Mouse (Mus musculus) gastrocnemius, postnatal 4 days (tissue): ENCODE data around the gene Ccer2. TPM values are rescaled to one million over a fixed set of nuclear protein-coding genes. Genes with fewer than 3 reads are reported as not detected.

Experiments used
- DNase-seq, 2 experiments: peaks; one replicate each; pipeline ENCODE4 v3.0.0; 2021 to 2022; ENCODE audit warnings: low spot score in 2 of 2, mixed read lengths in 2 of 2
- total RNA-seq, 2 experiments: library from RNA; stranded (reverse); gene quantifications; 2 replicates each; pipeline ENCODE4 v1.2.3; 2021

Gene Ccer2
- total RNA-seq, 2 experiments from 2014 or later: not detected

DNA sequence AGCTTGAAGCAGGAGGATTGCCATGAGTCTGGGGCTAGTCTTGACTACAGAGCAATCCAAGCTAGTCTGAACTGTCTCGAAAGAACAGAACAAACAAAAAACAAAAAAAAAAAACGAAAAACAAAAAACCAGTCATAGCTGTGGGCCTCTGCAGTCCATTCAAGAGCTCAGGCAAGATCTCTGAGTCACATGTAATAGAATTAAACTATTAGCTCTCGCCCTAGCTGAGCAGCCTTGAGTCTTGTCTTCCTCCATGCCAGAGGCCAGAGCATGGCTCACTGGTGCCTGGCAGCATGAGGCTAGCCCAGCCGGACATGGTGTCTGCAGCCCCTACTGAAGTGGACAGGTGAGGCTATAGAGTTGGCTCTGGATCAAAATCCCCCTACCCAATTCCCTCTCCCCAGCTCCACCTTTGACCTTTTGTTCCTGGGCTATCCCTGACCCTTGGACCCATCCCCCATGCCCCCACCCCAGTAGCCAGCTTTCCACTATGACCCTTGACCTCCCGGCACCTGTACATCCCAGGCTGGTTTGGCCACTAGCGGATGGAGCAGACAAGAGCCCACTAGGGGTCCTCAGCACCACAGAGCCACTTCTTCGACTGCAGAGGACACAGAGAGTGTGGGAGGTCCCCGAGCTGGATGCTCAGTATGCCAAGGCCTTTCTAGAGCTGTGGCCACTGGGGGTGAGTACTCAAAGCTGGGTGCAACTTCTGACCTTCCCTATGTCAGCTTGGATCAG lies 34.3 kb downstream of the Ccer2 start:
- DNase-seq: no peak

DNA sequence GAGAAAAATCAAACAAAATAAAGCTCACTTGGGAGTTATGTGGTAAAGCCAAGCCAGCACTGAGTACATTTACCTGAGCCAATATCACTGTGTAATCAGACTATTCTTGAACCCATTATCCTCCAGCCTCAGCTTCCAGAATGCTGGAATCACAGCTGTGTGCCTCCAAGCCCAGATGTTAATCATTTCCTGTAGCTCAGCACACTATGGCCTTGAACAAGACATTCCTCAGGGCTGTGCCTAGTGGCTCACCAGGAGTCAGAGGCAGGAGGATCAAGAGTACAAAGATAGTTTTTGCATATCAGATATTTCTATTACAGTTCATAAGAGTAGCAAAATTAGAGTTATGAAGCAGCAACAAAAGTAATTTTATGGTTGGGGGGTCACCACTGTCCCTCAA lies 35.7 kb downstream of the Ccer2 start:
- DNase-seq: no peak

DNA sequence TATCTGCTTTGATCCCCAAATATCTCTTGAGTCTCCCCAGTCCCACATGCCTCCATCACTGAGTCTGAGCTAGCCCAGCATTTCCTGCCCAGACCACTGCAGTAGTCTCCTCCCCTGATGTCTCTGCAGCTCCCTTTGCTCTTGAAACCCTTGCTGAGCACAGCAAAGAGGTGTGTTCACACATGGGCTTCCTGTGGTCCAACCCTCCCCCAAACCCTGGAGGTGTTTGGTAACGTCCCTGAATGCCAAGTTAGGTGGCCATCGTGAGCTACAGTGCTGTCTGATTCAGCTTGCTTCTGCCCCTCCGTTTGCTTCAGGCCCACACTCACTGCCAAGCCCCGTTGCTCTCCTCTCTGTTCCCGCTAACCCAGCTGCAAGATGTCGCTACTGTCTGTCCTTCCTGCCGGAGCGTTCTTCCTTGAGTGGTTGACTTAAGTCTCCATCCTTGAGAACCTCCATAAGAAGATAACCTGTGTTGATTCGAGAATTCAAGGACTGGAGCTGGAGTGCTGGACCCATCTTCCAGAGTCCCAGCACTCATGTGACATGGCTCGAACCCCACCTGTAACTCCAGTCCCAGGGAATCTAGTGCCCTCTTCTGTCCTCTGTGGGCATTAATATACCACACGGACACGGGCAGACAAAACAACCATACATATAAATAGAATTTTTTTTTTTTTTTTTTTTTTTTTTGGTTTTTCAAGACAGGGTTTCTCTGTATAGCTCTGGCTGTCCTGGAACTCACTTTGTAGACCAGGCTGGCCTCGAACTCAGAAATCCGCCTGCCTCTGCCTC lies 36.6 kb downstream of the Ccer2 start:
- DNase-seq: no peak

DNA sequence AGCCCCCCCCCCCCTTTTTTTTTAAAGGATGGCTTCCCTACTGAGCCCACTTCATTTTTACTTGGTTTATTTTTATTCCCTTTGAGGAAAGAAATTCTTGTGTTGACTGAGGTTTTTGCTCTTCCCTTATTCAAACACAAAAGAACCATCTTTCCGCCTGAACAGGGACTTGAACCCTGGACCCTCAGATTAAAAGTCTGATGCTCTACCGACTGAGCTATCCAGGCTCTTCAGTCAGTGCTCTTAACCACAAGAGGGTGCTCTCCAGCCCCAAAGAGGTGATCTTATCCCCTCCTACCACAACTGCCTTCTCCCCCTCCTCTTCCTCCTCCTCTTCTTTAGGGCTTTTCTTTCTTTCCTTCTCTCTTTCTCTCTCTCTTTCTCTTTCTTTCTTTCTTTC lies 37.9 kb downstream of the Ccer2 start:
- DNase-seq: no peak

DNA sequence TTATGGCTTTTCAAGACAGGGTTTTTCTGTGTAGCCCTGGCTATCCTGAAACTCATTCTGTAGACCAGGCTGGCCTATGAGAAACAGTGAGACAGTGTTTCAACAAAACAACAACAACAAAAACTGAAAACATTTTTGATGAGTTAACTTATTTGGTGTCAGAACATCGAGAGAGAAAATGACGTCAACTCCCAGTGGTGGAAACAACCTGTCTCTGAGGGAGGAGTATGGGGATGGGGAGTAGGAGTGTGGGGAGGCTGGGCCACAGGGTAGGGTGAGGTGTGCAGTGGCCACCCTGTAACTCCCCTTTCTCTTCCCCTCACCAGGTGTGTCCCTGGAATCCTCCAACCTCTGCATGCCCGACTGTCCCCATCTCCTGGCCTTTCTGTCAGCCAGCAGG lies 38.5 kb downstream of the Ccer2 start:
- DNase-seq: no peak

DNA sequence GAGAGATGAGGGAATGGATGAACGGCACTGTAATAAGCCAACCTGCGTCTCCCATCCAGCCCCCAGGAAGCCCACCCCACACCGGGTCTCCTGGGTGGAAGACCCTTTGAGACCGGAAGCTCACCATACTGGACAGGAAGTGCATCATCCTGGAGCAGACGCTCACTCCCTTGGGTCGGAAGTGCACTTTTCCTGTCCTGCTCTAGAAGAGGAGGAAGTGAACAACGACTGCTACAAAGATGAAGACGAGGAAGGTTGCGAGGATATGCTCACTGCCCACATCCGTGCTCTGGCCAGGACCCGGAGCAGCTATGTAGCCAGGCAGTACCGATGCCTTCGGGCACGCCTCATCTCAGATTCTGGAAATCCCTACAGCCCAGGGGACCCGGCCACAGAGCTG lies 39.9 kb downstream of the Ccer2 start:
- DNase-seq: no peak

DNA sequence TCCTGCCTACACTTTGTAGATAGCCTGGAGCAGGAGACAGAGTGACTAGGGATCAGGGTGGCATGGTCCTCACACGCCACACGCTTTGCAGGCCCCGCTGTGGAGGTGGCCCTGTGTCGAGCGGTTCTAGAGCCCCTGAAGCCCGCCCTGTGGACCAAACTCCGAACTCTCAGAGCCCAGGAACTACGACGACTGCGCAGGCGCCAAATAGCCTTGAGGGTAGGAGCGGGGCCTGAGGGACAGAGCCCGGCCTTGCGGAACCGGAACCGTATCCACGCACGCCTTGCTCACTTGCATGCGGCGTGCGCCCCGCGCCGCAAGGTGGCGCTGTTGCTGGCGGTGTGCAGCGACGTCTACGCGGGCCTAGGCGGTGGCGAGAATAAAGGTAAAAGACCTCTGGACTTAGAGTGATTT lies 40.6 kb downstream of the Ccer2 start:
- DNase-seq: peak; percentile 74 to 85

DNA sequence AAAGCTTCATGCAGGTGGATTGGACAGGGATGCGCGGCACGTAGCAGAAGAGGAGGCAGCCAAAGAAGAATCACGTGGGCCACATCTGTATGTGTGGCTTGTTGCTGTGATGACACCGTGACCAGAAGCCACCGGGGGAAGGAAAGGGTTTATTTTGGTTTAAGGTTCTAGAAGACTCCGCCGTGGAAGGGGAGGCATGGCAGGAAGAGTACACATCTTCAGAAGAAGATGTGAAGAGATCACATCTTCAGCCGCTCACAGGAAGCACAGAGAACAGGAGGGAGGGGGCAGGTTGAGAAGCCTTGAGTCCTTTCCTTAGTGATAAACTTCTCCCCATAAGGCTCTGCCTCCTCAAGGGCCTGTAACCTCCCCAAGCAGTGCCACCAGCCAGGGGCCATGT lies 44.0 kb downstream of the Ccer2 start:
- DNase-seq: no peak

DNA sequence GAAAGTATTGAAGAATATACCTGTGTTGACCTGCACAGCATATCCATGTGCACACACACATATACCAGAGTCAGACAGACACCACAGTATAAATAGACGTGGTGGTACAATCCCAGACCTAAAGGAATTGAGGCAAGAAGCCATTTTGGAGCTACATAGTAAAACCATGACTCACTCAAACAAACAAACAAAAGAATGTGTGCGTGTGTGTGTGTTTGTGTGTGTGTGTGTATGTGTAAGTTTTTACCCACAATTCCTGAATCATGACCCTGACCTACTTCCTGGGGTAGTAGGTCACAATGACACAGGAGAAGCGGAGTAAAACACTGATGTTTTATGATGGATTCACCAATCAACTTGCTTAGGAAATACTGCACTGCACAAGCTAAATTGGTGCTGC lies 45.5 kb downstream of the Ccer2 start:
- DNase-seq: no peak

DNA sequence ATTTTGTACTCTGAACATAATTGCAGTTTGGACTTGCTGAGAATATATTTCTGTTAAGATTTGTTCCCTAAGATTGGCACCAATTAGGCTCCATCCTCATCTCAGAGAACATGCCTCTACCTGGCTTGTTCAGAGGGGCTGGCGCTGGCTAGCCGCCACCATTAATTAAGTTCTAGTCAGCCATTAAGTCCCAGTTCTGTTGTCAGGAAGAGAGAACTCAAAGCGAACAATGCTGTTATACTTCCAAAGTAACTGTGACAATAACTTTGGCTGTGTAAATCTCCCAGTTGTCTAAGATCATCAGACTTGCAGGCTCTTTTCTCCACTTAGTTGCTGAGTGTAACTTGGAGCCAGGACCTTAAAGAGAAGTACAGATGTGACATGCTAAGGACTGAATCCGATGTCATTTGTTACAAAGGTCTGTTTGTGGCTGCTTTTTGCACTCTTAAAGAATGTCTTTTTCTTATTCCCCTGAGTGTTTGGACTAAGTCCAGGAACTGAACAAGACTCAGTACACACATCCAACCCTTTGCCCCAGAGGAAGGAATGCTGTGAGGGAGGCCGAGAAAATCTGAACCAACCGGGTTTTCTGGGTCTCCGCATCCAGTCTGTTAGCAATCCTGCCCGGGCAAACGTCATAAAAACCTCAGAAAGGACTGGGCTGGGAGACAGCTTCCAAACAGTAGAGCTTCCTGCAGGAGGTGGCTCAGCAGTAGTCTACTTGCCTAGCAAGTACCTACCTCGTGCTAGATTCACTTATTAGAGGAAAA lies 46.1 kb downstream of the Ccer2 start:
- peak in 1 of 2 experiments; percentile 60 for DNase-seq

DNA sequence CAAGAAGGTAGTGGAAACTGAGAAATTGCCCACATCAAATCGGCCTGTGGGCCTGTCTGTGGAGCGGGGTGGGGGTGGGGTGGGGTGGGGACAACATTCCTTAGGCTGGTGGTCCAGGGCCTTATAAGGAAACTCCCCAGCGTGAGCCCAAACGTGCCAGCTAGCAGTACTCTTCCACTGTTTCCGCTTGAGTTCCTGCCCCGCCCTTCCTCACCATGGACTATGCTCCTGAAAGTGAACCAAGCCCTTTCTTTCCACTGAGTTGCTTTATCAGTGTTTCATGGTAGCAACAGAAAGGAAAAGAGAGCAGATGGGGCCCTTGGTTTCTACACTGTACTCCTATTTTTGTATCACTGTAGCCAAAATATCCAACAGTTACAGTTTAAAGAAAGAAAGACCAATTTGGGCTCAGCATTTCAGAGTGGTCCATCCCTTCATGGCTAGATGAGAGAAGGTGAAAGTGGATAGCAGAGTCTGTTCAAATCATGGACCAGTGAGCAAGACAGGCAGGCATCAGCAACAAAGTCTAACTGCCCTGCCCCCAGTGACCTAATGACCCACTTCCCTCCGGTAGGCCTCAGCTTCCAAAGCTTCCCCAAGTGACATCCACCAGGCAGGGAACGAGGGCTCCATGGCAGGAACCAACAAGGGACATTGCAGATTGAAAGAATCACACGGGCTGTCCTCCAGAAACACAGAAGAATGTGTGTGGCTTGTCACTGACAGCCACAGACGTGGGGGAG lies 47.0 kb downstream of the Ccer2 start:
- no peak for DNase-seq

DNA sequence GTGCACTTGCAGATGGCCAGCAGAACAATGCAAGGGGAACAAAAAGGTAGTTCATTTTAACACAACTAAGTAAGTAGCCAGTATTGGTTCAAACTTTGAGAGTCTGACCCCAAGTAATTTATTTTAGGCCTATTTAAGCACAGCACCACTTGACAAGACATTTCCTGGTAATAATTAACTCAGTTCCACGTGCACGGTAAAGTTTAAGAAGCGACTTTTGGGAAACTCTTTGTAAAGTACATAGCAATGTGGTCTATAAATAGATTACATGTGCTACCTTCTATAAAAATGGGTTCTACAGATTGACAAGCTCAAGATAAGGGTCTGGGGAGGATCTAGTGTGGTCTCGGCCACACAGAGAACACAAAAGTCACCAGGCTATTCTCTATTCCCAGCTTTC lies 47.8 kb downstream of the Ccer2 start:
- no peak for DNase-seq

DNA sequence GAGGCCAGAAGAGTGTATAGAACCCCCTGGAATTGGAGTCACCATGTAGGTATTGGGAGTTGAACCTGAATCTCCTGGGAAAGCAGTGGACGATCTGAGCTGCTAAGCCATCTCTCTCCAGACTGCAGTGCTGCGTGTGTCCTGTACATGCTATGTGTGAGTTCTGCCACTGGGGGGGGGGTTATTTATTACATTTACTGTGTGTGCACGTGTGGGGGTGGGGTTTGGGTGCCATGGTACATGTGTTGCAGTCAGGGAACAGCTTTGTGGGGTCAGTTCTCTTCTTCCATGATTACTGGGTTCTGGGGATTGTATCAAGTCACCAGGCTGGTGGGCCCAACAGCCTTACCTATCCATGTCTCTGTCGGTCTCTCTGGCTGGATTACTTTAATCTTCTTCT lies 50.9 kb downstream of the Ccer2 start:
- no peak for DNase-seq

DNA sequence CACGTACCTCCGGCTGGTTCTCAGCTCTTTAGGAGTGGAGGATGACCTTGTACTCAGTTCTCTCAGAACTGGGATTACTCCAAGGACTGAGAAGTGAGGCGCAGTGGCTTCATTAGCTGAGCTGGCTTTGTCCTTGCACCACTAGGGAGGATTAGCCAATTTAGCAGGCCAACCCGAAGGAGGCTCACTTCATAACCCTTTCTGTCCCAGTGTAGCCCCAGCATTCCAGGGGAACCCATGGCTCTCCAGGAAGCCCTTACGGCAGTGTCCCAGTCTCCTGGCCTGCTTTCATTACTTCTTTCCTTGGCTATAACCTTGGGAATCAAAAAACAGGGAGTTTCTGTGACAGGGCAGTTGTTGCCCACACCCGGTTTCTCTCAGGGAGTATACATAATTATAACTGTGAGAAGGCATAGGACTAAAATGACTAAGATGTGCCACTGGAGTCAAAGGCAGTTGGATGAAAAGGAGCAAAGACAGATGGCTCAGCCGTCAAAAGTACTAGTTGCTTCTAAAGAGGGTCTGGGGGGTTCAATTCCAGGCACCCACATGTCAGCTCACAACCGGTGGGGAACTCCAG lies 51.8 kb downstream of the Ccer2 start:
- DNase-seq: no peak

DNA sequence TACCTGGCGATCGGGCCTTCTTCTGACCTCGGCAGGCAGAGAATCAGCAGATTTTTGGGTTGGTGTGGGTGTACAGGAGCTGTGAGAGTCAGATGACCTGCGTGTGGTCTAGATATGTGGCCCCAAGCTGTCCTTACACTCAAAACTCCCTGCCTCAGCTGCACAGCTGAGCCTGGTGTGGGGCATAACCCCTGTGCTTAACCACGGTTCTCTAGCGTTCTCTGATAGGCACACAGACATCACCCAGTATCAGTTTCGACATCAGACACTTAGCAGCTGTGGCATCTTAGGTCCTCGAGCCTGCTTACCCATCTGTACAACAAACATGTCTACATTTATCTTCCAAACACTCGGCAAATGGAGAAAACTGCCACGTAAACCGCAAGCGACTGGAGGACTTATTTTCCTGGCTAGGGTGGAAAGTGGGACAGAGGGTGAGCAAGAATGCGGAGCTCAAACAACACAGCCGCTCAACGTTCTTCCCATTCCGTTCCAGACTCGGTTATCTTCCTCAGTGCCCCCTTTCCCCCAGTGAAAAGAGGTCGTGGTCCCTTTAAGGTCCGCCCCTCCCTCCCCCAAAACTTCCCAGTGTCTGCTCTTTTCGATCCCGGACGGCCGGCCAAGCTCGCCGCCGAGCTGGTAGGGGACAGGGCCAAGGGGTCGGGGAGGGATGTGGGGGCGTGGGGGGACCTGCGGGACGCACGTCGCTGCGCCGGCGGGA lies 52.4 kb downstream of the Ccer2 start, which contains the start of gene Hnrnpl:
Hnrnpl (plus strand) TSS at position 321 of the 721 bp plus-strand sequence.
- peak; percentile 59 to 81 for DNase-seq

Other genes starting within 250 kb of the Ccer2 start
- not detected for gene Ifnl2, start 245.7 kb upstream of the Ccer2 start, total RNA-seq
- not detected for gene Ifnl3, start 233.3 kb upstream of the Ccer2 start, total RNA-seq
- not detected for gene Sycn, start 215.3 kb upstream of the Ccer2 start, total RNA-seq
- not detected for gene Nccrp1, start 208.9 kb upstream of the Ccer2 start, total RNA-seq
- gene Samd4b, start 158.0 kb upstream of the Ccer2 start, total RNA-seq: 10 to 100 TPM; 43.0 to 44.1 TPM
- gene Pak4, start 158.0 kb upstream of the Ccer2 start, total RNA-seq: 10 to 100 TPM; 11.9 to 12.4 TPM
- not detected for gene Acp7, start 124.8 kb upstream of the Ccer2 start, total RNA-seq
- 1 to 10 TPM; 3.0 to 3.3 TPM for gene Fbxo27, start 63.3 kb upstream of the Ccer2 start, total RNA-seq
- 10 to 100 TPM; 22.1 to 25.3 TPM for gene Fbxo17, start 39.4 kb upstream of the Ccer2 start, total RNA-seq
- gene Mrps12, start 14.4 kb upstream of the Ccer2 start, total RNA-seq: 10 to 100 TPM; 34.4 to 34.8 TPM
- 10 to 100 TPM; 16.2 to 19.5 TPM for gene Sars2, start 14.2 kb upstream of the Ccer2 start, total RNA-seq
- gene Sirt2, start 10.6 kb downstream of the Ccer2 start, total RNA-seq: 10 to 100 TPM; 82.3 to 83.2 TPM
- gene Nfkbib, start 11.3 kb downstream of the Ccer2 start, total RNA-seq: 10 to 100 TPM; 17.3 to 20.0 TPM
- gene Rinl, start 32.8 kb downstream of the Ccer2 start, total RNA-seq: 1 to 10 TPM; 1.7 to 1.8 TPM
- 100 to 1,000 TPM; 369 to 382 TPM for gene Hnrnpl, start 52.4 kb downstream of the Ccer2 start, total RNA-seq
- gene Ech1, start 69.0 kb downstream of the Ccer2 start, total RNA-seq: 100 to 1,000 TPM; 211 to 220 TPM
- gene Lgals4, start 77.7 kb downstream of the Ccer2 start, total RNA-seq: 1 to 10 TPM; 5.3 to 8.7 TPM
- gene Lgals7, start 107.7 kb downstream of the Ccer2 start, total RNA-seq: 1 to 10 TPM in 1 of 2 experiments, under 1 TPM in 1; 0.52 to 2.3 TPM
- gene Capn12, start 125.2 kb downstream of the Ccer2 start, total RNA-seq: under 1 TPM; 0.10 to 0.20 TPM
- gene Actn4, start 206.2 kb downstream of the Ccer2 start, total RNA-seq: 100 to 1,000 TPM; 133 to 160 TPM
- gene Eif3k, start 225.7 kb downstream of the Ccer2 start, total RNA-seq: 100 to 1,000 TPM; 191 to 212 TPM
- 1 to 10 TPM; 1.3 to 1.6 TPM for gene Map4k1, start 225.9 kb downstream of the Ccer2 start, total RNA-seq